Mouse (Mus musculus): ENCODE data around the gene Gpc2. TPM values are rescaled to one million over a fixed set of nuclear protein-coding genes. Genes with fewer than 3 reads are reported as not detected.

Gpc2 gene
- polyA plus RNA-seq, 1 experiment = 1.2 TPM

- TF ChIP-seq POLR2A (IDR thresholded peaks at IDR 0.05; ENCODE audit: low read depth, low read length) = no peak
- TF ChIP-seq CTCF (conservative IDR thresholded peaks at IDR 0.05; ENCODE audit: insufficient read depth, insufficient read length, low read depth, low read length) = no peak
- WGBS = 37% methylated on average over 3 of the region's 3 CpGs
These were observed 8.6 kb downstream of the Gpc2 start for GRCm38 (mm10) chr5:138271232-138271631.

GRCm38 (mm10) chr5:138268980-138269379 is 10.8 kb downstream of the Gpc2 start:
- no peaks in the 10 kb centered on the region for H3K36me3 ChIP-seq (ENCODE audit: control insufficient read depth, insufficient read depth, low read length)
- TF ChIP-seq CTCF (conservative IDR thresholded peaks at IDR 0.05; ENCODE audit: insufficient read depth, insufficient read length, low read depth, low read length) (no peak), POLR2A (IDR thresholded peaks at IDR 0.05; ENCODE audit: low read depth, low read length) (no peak)
- no peak overlapping the region for H3K4me3 ChIP-seq (ENCODE audit: insufficient read depth, low read depth, low read length)
- 80% methylated on average over 4 of the region's 4 CpGs for WGBS
- no peaks in the 10 kb centered on the region for H3K4me1 ChIP-seq (ENCODE audit: control insufficient read depth, insufficient read depth, low read length)
- no peaks in the 10 kb centered on the region for H3K27me3 ChIP-seq (replicated peaks; ENCODE audit: control insufficient read depth, insufficient read depth, low read length)
- no peak for DNase-seq
- H3K27ac ChIP-seq (ENCODE audit: insufficient read depth, low read depth, low read length) = no peak overlapping the region

More at GRCm38 (mm10) chr5:138271232-138271631, 8.6 kb downstream of the Gpc2 start:
- H3K27me3 ChIP-seq (replicated peaks; ENCODE audit: control insufficient read depth, insufficient read depth, low read length) = no peaks in the 10 kb centered on the region
- no peak overlapping the region for H3K27ac ChIP-seq (ENCODE audit: insufficient read depth, low read depth, low read length)
- no peaks in the 10 kb centered on the region for H3K36me3 ChIP-seq (ENCODE audit: control insufficient read depth, insufficient read depth, low read length)
- no peak overlapping the region for H3K4me3 ChIP-seq (ENCODE audit: insufficient read depth, low read depth, low read length)
- no peak for DNase-seq
- H3K4me1 ChIP-seq (ENCODE audit: control insufficient read depth, insufficient read depth, low read length) = no peaks in the 10 kb centered on the region

- Histone ChIP-seq H3K27me3 (replicated peaks; ENCODE audit: control insufficient read depth, insufficient read depth, low read length) (no peaks in the 10 kb centered on the region), H3K27ac (ENCODE audit: insufficient read depth, low read depth, low read length) (no peak overlapping the region), H3K36me3 (ENCODE audit: control insufficient read depth, insufficient read depth, low read length) (no peaks in the 10 kb centered on the region), H3K4me3 (ENCODE audit: insufficient read depth, low read depth, low read length) (no peak overlapping the region), H3K4me1 (ENCODE audit: control insufficient read depth, insufficient read depth, low read length) (peaks cover 4% of the 10 kb centered on the region; the same call in 1 of the 2 replicates)
- DNase-seq = no peak
- whole genome bisulfite sequencing = 89% methylated on average over 3 of the region's 3 CpGs
- no peak for TF ChIP-seq CTCF (conservative IDR thresholded peaks at IDR 0.05; ENCODE audit: insufficient read depth, insufficient read length, low read depth, low read length)
- TF ChIP-seq POLR2A (IDR thresholded peaks at IDR 0.05; ENCODE audit: low read depth, low read length) = no peak
These were observed 12.7 kb downstream of the Gpc2 start for GRCm38 (mm10) chr5:138267114-138267513.

GRCm38 (mm10) chr5:138265712-138266111 is 14.1 kb downstream of the Gpc2 start:
- no peak for DNase-seq
- H3K36me3 ChIP-seq (ENCODE audit: control insufficient read depth, insufficient read depth, low read length) = no peaks in the 10 kb centered on the region
- no peaks in the 10 kb centered on the region for H3K27me3 ChIP-seq (replicated peaks; ENCODE audit: control insufficient read depth, insufficient read depth, low read length)
- TF ChIP-seq CTCF (conservative IDR thresholded peaks at IDR 0.05; ENCODE audit: insufficient read depth, insufficient read length, low read depth, low read length) (no peak), POLR2A (IDR thresholded peaks at IDR 0.05; ENCODE audit: low read depth, low read length) (no peak)
- WGBS = 94% methylated on average over 4 of the region's 4 CpGs
- no peak overlapping the region for H3K4me3 ChIP-seq (ENCODE audit: insufficient read depth, low read depth, low read length)
- H3K4me1 ChIP-seq (ENCODE audit: control insufficient read depth, insufficient read depth, low read length) = peaks cover 4% of the 10 kb centered on the region; the same call in 1 of the 2 replicates
- H3K27ac ChIP-seq (ENCODE audit: insufficient read depth, low read depth, low read length) = no peak overlapping the region

GRCm38 (mm10) chr5:138264207-138264578 is 15.6 kb downstream of the Gpc2 start:
- no peaks in the 10 kb centered on the region for H3K36me3 ChIP-seq (ENCODE audit: control insufficient read depth, insufficient read depth, low read length)
- 4% methylated on average over 6 of the region's 6 CpGs for WGBS
- DNase-seq = peak; percentile 26
- H3K4me3 ChIP-seq (ENCODE audit: insufficient read depth, low read depth, low read length) = peak overlapping the region; percentile 71
- no peak overlapping the region for H3K27ac ChIP-seq (ENCODE audit: insufficient read depth, low read depth, low read length)
- H3K4me1 ChIP-seq (ENCODE audit: control insufficient read depth, insufficient read depth, low read length) = peaks cover 4% of the 10 kb centered on the region; the same call in 1 of the 2 replicates
- no peaks in the 10 kb centered on the region for H3K27me3 ChIP-seq (replicated peaks; ENCODE audit: control insufficient read depth, insufficient read depth, low read length)
- TF ChIP-seq CTCF (conservative IDR thresholded peaks at IDR 0.05; ENCODE audit: insufficient read depth, insufficient read length, low read depth, low read length) (no peak), POLR2A (IDR thresholded peaks at IDR 0.05; ENCODE audit: low read depth, low read length) (no peak)

- TF ChIP-seq POLR2A (IDR thresholded peaks at IDR 0.05; ENCODE audit: low read depth, low read length) (peak; percentile 86), CTCF (conservative IDR thresholded peaks at IDR 0.05; ENCODE audit: insufficient read depth, insufficient read length, low read depth, low read length) (no peak)
- H3K4me1 ChIP-seq (ENCODE audit: control insufficient read depth, insufficient read depth, low read length) = peaks cover 4% of the 10 kb centered on the region; the same call in 1 of the 2 replicates
- DNase-seq = peak; percentile 96
- WGBS = under 1% methylated on average over 71 of the region's 71 CpGs
- peak within 1 kb of the TSS; percentile 49; the same call in 1 of the 2 replicates for H3K27ac ChIP-seq (ENCODE audit: insufficient read depth, low read depth, low read length)
- H3K4me3 ChIP-seq (ENCODE audit: insufficient read depth, low read depth, low read length) = peak within 1 kb of the TSS; percentile 71
- no peaks in the 10 kb centered on the region for H3K36me3 ChIP-seq (ENCODE audit: control insufficient read depth, insufficient read depth, low read length)
- H3K27me3 ChIP-seq (replicated peaks; ENCODE audit: control insufficient read depth, insufficient read depth, low read length) = no peaks in the 10 kb centered on the region
These were observed 16.3 kb downstream of the Gpc2 start, which contains the start of gene BC037034 for GRCm38 (mm10) chr5:138263260-138264206. BC037034 (minus strand) TSS chr5:138264033.

Data from kidney, adult 2 months (tissue).